Mouse (Mus musculus) MEL (cell line): Measurements from ENCODE around the gene Spib. TPM values are rescaled to one million over a fixed set of nuclear protein-coding genes. Genes with fewer than 3 reads are reported as not detected.

Experiments used
- DNase-seq: peaks from one replicate; pipeline ENCODE4 v3.0.0; 2011; ENCODE audit warnings: low read depth, low spot score
- H3K27ac ChIP-seq: 2 replicates; pipeline ENCODE4 v1.5.1; 2012; ENCODE audit warnings: low read depth, mild to moderate bottlenecking, control low read depth, low read length, moderate library complexity; ENCODE audit not compliant: control insufficient read depth
- H3K27me3 ChIP-seq, 2 experiments: fragments of 150-350 bp in 1 of 2; sonication (generic) in 1 of 2; 2 replicates each; pipeline ENCODE4 v1.6.1; 2012; ENCODE audit warnings: low read length in 2 of 2, mild to moderate bottlenecking in 2 of 2, improper control_type of control experiment in 1 of 2, moderate library complexity in 1 of 2; ENCODE audit not compliant: insufficient read depth in 2 of 2, control insufficient read depth in 1 of 2
- H3K36me3 ChIP-seq, 2 experiments: 2 replicates each; pipeline ENCODE4 v1.6.1; 2012 to 2014; ENCODE audit warnings: low read length in 2 of 2, improper control_type of control experiment in 1 of 2, inconsistent platforms in 1 of 2, mild to moderate bottlenecking in 1 of 2; ENCODE audit not compliant: insufficient read depth in 2 of 2, control insufficient read depth in 1 of 2
- H3K4me1 ChIP-seq, 2 experiments: fragments of 150-350 bp in 1 of 2; sonication (generic) in 1 of 2; 2 replicates each; pipeline ENCODE4 v1.6.1; 2012; ENCODE audit warnings: low read length in 2 of 2, improper control_type of control experiment in 1 of 2, mild to moderate bottlenecking in 1 of 2; ENCODE audit not compliant: insufficient read depth in 2 of 2, control insufficient read depth in 1 of 2
- H3K4me3 ChIP-seq, 2 experiments: fragments of 150-350 bp in 1 of 2; sonication (generic) in 1 of 2; 2 replicates each; pipeline ENCODE4 v1.5.1; 2012; ENCODE audit warnings: low read depth in 2 of 2, low read length in 2 of 2, mild to moderate bottlenecking in 2 of 2, moderate library complexity in 2 of 2, control low read depth in 1 of 2, improper control_type of control experiment in 1 of 2; ENCODE audit not compliant: control insufficient read depth in 1 of 2, insufficient read depth in 1 of 2
- H3K79me2 ChIP-seq: 2 replicates; pipeline ENCODE4 v1.6.1; 2012; ENCODE audit warnings: mild to moderate bottlenecking, low read length, moderate library complexity; ENCODE audit not compliant: control insufficient read depth, poor library complexity, insufficient read depth
- H3K9ac ChIP-seq: 2 replicates; pipeline ENCODE4 v1.6.1; 2012; ENCODE audit warnings: low read depth, mild to moderate bottlenecking, control low read depth, low read length, moderate library complexity; ENCODE audit not compliant: control insufficient read depth, poor library complexity, severe bottlenecking
- H3K9me3 ChIP-seq: fragments of 150-350 bp; sonication (generic); replicated peaks from 2 replicates; pipeline ENCODE4 v1.6.1; 2012; ENCODE audit warnings: mild to moderate bottlenecking, low read length, improper control_type of control experiment, moderate library complexity; ENCODE audit not compliant: insufficient read depth
- BHLHE40 ChIP-seq: IDR thresholded peaks from 2 replicates; pipeline ENCODE4 v1.6.1; 2012; ENCODE audit warnings: low read depth, mild to moderate bottlenecking, inconsistent platforms, low read length, improper control_type of control experiment, borderline replicate concordance
- CHD1 ChIP-seq: IDR thresholded peaks from 2 replicates; pipeline ENCODE4 v1.6.1; 2012; ENCODE audit warnings: low read depth, mild to moderate bottlenecking, inconsistent platforms, low read length, improper control_type of control experiment
- CHD2 ChIP-seq: IDR thresholded peaks from 2 replicates; pipeline ENCODE4 v1.6.1; 2011; ENCODE audit warnings: low read length, improper control_type of control experiment
- GABPA ChIP-seq: IDR thresholded peaks from 2 replicates; pipeline ENCODE4 v1.6.1; 2012; ENCODE audit warnings: low read depth, mild to moderate bottlenecking, inconsistent platforms, low read length, improper control_type of control experiment, moderate library complexity
- HCFC1 ChIP-seq: IDR thresholded peaks from 2 replicates; pipeline ENCODE4 v1.6.1; 2012; ENCODE audit warnings: low read depth, mild to moderate bottlenecking, inconsistent platforms, low read length, improper control_type of control experiment, moderate library complexity
- MAZ ChIP-seq: IDR thresholded peaks from 2 replicates; pipeline ENCODE4 v1.6.1; 2012; ENCODE audit warnings: low read depth, mild to moderate bottlenecking, inconsistent platforms, low read length, improper control_type of control experiment
- MEF2A ChIP-seq: IDR thresholded peaks from 2 replicates; pipeline ENCODE4 v1.6.1; 2014; ENCODE audit warnings: low read depth, mild to moderate bottlenecking, inconsistent platforms, low read length, improper control_type of control experiment; ENCODE audit not compliant: poor library complexity, insufficient replicate concordance, severe bottlenecking; ENCODE audit errors: extremely low read depth
- MYC ChIP-seq: IDR thresholded peaks from 2 replicates; pipeline ENCODE4 v1.6.1; 2011; ENCODE audit warnings: low read depth, mild to moderate bottlenecking, low read length, improper control_type of control experiment, moderate library complexity
- NELFE ChIP-seq: IDR thresholded peaks from 2 replicates; pipeline ENCODE4 v1.6.1; 2011; ENCODE audit warnings: low read depth, low read length, improper control_type of control experiment
- NRF1 ChIP-seq: IDR thresholded peaks from 2 replicates; pipeline ENCODE4 v1.6.1; 2014; ENCODE audit warnings: low read depth, mild to moderate bottlenecking, inconsistent platforms, low read length, improper control_type of control experiment, moderate library complexity; ENCODE audit not compliant: poor library complexity, insufficient read depth, severe bottlenecking
- POLR2A ChIP-seq, 2 experiments: IDR thresholded peaks; 2 replicates each; pipeline ENCODE4 v1.6.1; 2011 to 2012; ENCODE audit warnings: low read length in 2 of 2, mild to moderate bottlenecking in 2 of 2, control low read depth in 1 of 2, improper control_type of control experiment in 1 of 2, low read depth in 1 of 2, moderate library complexity in 1 of 2; ENCODE audit not compliant: control insufficient read depth in 1 of 2, insufficient read depth in 1 of 2, poor library complexity in 1 of 2
- POLR2AphosphoS5 ChIP-seq: IDR thresholded peaks from 2 replicates; pipeline ENCODE4 v1.6.1; 2012; ENCODE audit warnings: low read depth, borderline replicate concordance, mild to moderate bottlenecking, inconsistent platforms, low read length, moderate library complexity, mixed read lengths
- RCOR1 ChIP-seq: IDR thresholded peaks from 2 replicates; pipeline ENCODE4 v1.6.1; 2012; ENCODE audit warnings: low read depth, mild to moderate bottlenecking, inconsistent platforms, low read length, improper control_type of control experiment
- SIN3A ChIP-seq: IDR thresholded peaks from 2 replicates; pipeline ENCODE4 v1.6.1; 2012; ENCODE audit warnings: low read length, improper control_type of control experiment, inconsistent platforms
- SMC3 ChIP-seq: IDR thresholded peaks from 2 replicates; pipeline ENCODE4 v1.6.1; 2011; ENCODE audit warnings: low read depth, low read length, improper control_type of control experiment
- TAL1 ChIP-seq: IDR thresholded peaks from 2 replicates; pipeline ENCODE4 v1.6.1; 2012; ENCODE audit warnings: mild to moderate bottlenecking, inconsistent platforms, low read length, moderate library complexity, mixed read lengths
- TBP ChIP-seq: IDR thresholded peaks from 2 replicates; pipeline ENCODE4 v1.8.0; 2011; ENCODE audit warnings: low read depth, low read length, improper control_type of control experiment
- TCF12 ChIP-seq: IDR thresholded peaks from 2 replicates; pipeline ENCODE4 v1.6.1; 2014; ENCODE audit warnings: low read depth, mild to moderate bottlenecking, inconsistent platforms, low read length, improper control_type of control experiment, moderate library complexity
- USF1 ChIP-seq: IDR thresholded peaks from 2 replicates; pipeline ENCODE4 v1.6.1; 2014; ENCODE audit warnings: low read depth, mild to moderate bottlenecking, inconsistent platforms, low read length, improper control_type of control experiment, moderate library complexity
- USF2 ChIP-seq, 2 experiments: IDR thresholded peaks; 2 replicates each; pipeline ENCODE4 v1.6.1; 2011 to 2012; ENCODE audit warnings: improper control_type of control experiment in 2 of 2, low read length in 2 of 2, borderline replicate concordance in 1 of 2, inconsistent platforms in 1 of 2, low read depth in 1 of 2, mild to moderate bottlenecking in 1 of 2; ENCODE audit not compliant: insufficient read depth in 1 of 2
- ZC3H11A ChIP-seq: IDR thresholded peaks from 2 replicates; pipeline ENCODE4 v1.6.1; 2012; ENCODE audit warnings: low read depth, mild to moderate bottlenecking, inconsistent platforms, low read length, improper control_type of control experiment
- ZMIZ1 ChIP-seq: IDR thresholded peaks from 2 replicates; pipeline ENCODE4 v1.6.1; 2012; ENCODE audit warnings: low read depth, mild to moderate bottlenecking, inconsistent platforms, low read length, improper control_type of control experiment, moderate library complexity
- ZNF384 ChIP-seq: IDR thresholded peaks from 2 replicates; pipeline ENCODE4 v1.6.1; 2012; ENCODE audit warnings: low read depth, mild to moderate bottlenecking, inconsistent platforms, low read length, improper control_type of control experiment
- polyA plus RNA-seq, 2 experiments: library from polyadenylated mRNA; stranded (reverse) in 1 of 2; unstranded in 1 of 2; fragments of >175 nt in 1 of 2; fragments of >200 nt in 1 of 2; gene quantifications; 2 replicates each; pipeline versions ENCODE4 v1.2.1 to v1.2.4; 2012; ENCODE audit warnings: low replicate concordance in 2 of 2, low read depth in 1 of 2; ENCODE audit not compliant: insufficient read length in 2 of 2, insufficient read depth in 1 of 2, missing spikeins in 1 of 2
- total RNA-seq: library from RNA; depleted of rRNA; stranded (reverse); fragments of 300-350 nt; gene quantifications from 2 replicates; pipeline ENCODE4 v1.2.3, GENCODE M21; 2012

The Spib gene
- total and polyA plus RNA-seq, 3 experiments: 0.04 to 0.13 TPM; not detected in 1

DNA sequence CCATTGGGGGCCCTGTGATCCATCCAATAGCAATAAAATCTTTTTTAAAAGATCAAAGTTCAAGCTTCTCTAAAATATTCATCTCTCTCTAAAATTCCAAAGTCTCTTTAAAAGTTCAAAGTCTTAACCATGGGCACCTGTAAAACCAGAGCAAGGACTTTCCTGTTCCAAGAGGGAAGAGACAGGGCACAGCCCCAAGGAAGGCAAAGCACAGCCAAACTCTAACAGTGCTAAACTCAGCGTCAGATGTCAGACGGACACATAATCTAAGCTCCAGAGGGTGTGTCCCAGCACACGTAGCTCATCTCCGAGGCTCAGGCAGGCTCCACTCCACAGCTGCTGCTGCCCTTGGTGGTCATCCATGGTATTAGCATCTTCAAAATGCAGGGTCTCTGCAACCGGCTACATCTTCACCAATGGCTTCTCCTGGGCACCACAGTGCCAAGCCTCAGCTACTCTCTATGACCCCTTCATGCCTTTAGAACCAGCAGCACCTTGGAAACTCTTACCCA, 44.5 kb upstream of the Spib start:
- H3K27ac ChIP-seq: no peak overlapping the region
- TF ChIP-seq TCF12 (no peak), MAZ (no peak), ZC3H11A (no peak), MYC (no peak), TBP (no peak), POLR2A (IDR thresholded peaks at IDR 0.05; ENCODE audit: control insufficient read depth in 1 of 2, insufficient read depth in 1 of 2, low read depth in 1 of 2, low read length in 2 of 2, poor library complexity in 1 of 2) (no peak), CHD1 (no peak), RCOR1 (no peak), SMC3 (no peak), ZNF384 (no peak), USF1 (no peak), HCFC1 (no peak), NRF1 (no peak), NELFE (no peak), POLR2AphosphoS5 (no peak), BHLHE40 (no peak)
- H3K36me3 ChIP-seq: no peaks in the 10 kb centered on the region
- H3K9ac ChIP-seq: no peak overlapping the region
- H3K27me3 ChIP-seq: no peaks in the 10 kb centered on the region
- DNase-seq: no peak
- H3K9me3 ChIP-seq: no peaks in the 10 kb centered on the region
- H3K4me1 ChIP-seq: 0 out of 4 replicates have a peak, but pooled peaks cover 0 to under 1% of the 10 kb centered on the region in 2 experiments
- no peaks in the 10 kb centered on the region for H3K79me2 ChIP-seq
- H3K4me3 ChIP-seq: no peak overlapping the region

DNA sequence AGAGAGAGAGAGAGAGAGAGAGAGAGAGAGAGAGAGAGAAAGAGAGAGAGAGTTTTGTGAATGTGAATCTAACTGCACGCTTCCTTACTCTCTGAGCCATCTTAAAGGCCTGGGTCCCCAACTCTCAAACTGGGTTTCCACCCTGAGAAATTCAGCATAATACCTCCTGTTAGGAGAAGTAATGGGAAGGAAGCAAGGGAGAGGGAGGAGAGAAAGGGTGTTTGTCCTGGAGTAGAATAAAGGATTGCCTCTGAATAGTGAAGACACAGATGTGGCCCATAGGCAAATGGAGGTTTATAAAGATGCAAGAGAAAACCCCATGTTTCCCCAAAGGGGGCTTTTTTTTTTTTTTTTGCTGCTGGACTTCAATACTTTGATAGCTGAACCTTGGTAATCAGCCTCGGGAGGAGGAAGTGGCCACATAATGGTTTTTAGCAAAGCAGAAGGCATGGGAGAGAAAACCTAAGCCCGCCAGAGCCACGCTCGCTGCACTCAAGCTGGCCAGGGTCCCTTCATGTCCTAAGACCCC, 41.1 kb upstream of the Spib start:
- H3K4me1 ChIP-seq: no peaks in the 10 kb centered on the region
- H3K9ac ChIP-seq: no peak overlapping the region
- no peaks in the 10 kb centered on the region for H3K36me3 ChIP-seq
- no peak overlapping the region for H3K4me3 ChIP-seq
- H3K79me2 ChIP-seq: no peaks in the 10 kb centered on the region
- H3K27ac ChIP-seq: no peak overlapping the region
- TF ChIP-seq USF1: no peak
- TF ChIP-seq GABPA: no peak
- TF ChIP-seq USF2 (IDR thresholded peaks at IDR 0.05; ENCODE audit: borderline replicate concordance in 1 of 2, insufficient read depth in 1 of 2, low read depth in 1 of 2, low read length in 2 of 2): no peak
- no peak for TF ChIP-seq MEF2A
- TF ChIP-seq TAL1: no peak
- TF ChIP-seq ZMIZ1: no peak
- TF ChIP-seq SIN3A: no peak
- TF ChIP-seq CHD2: no peak
- no peak for TF ChIP-seq POLR2AphosphoS5
- DNase-seq: no peak
- H3K27me3 ChIP-seq: no peaks in the 10 kb centered on the region
- no peaks in the 10 kb centered on the region for H3K9me3 ChIP-seq
